Mouse (Mus musculus): ENCODE data around the gene Syngr3.
A peak's percentile ranks its signal among the peaks of the same experiment; 100 is the strongest.
"Not testable (repeated sequence)": the region's sequence is repeated elsewhere in the genome, so short reads cannot be mapped to it uniquely, and the experiment has no call there.

Syngr3 gene

DNA sequence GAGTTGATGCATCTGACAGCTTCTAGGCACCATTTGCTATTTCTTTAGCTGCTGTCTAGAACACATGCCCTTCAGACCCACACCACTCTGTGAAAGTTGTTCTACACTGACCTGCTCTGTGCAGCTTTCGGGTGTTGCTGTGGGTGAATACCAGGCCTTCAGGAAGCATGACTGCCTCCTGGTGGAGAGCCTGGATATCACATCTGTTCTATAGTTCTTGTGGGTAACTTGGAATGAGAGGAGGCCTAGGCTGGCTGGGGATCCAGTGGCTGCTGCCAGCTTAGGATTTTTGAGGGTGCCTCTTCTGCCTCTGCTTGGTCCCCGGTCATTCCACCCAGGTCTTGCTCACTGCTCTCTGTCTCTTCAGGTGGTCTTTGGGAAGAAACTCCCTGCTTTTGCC lies 13.6 kb downstream of the Syngr3 start:
- DNase-seq (ENCODE audit: low spot score) = no peak

DNA sequence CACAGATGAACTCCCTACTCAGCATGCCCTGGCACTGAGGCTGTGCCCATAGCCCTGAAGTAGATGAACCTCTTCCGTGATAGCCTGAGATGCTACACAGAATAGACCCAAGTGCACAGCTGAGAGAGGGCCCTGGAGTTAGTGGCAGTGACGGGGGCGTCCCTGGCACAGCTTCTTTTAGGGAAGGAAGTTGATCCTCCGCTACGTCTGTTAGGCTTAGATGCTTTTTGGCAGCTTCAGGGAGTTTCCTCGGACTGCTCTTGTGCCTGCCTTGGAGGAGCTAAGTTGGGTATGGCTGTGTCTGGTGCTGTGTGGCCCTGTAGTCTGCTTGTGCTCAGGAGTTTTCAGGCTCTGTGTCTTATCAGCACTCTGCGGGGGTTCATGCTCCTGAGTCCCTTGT lies 15.5 kb downstream of the Syngr3 start:
- DNase-seq (ENCODE audit: low spot score) = no peak

DNA sequence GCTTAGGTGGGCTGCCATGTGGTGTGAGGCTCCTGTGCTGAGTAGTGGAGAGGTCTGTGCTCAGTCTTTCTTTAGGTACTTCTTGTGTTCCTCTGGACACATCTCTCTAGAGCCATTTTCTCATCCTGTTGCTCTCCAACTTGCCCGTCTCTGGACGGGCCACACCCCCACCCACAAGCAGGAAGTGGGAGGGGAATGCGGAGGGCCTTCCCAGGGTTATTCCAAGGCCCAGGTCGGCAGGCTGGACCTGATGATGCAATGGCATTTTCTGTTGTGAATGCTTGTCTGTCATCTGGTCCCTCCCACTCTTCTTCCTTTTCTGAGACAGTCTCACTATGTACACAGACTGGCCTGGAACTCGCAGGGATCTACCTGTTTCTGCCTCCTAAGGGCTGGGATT lies 17.6 kb downstream of the Syngr3 start:
- no peak for DNase-seq (ENCODE audit: low spot score)

DNA sequence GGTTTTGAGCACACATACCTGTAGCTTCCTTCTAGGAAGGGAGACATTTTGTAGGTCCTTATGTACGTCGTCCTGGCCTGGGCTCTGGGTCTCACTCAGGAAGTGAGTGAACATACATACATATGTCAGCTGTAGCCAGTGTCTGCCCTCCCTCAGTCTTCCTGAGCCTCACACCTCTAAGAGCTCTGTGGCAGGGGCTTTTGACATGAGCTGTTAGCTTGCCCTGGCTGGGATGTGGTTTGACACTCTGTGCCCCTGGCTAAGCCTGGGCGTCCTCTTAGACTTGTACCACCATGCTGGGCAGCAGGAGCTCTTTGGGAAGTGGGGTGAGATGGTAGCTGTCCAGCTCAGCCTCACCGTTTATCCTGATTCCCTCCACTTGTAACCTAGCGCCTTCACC lies 18.4 kb downstream of the Syngr3 start:
- no peak for DNase-seq (ENCODE audit: low spot score)

DNA sequence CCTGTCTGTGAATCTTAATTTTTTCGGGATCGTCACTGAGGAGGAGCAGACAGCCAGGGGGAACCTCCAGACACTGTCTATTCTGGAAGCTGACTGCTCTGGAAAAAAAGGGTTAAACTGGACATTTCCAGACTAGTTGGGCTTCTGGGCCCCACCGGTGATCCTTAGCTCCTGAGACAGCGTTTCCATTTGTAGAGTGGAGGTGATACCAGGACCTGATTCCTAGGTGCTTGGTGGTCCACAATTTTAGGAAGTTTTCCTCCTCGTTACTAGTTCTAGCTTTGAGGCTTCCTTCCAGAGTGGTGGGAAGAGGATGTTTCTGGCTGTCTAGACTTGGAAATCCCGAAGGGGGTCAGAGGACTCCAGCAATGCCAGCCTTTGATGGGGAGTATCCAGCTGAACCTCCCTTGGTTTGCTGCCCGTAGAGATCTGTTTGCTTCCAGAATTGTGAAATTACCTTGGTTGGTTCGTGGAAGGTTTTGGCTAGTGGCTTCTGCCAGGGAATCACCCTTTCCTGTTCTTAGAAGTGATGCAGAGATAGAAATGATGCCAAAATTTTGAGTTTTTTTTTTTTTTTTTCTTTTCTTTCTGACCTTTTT lies 19.4 kb downstream of the Syngr3 start:
- no peak for DNase-seq (ENCODE audit: low spot score)

DNA sequence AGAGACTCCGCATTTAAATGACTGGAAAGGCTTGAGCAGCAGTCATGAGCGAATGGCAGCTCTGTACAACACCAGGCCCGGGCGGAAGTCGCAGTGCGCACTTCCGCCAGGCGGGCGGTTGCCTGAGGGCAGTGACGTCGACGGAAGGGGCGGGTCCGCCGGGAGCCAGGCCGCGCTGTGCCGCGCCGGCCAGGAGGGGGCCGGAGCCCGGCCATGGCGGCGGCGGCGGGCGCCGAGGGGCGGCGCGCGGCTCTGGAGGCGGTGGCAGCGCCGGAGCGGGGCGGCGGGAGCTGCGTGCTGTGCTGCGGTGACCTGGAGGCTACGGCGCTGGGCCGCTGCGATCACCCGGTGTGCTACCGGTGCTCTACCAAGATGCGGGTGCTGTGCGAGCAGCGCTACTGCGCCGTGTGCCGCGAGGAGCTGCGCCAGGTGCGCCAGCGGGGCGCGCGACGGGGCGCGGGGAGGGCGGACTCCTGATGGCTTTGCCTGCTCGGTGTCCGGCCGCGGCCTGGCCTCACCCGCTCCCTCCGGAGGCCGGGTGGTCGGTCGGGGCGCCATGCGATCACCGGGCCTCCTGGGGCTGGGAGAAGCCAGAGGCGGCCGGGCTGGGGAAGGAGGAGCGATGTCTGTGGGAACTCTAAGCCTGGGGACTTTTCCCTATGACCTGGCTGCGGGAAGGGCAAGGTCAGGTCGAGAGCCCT lies 20.1 kb downstream of the Syngr3 start, which contains the start of gene Zfp598:
TSS of gene Zfp598 (plus strand) at position 143 of the 701 bp plus-strand sequence.
- peak; percentile 87 for DNase-seq (ENCODE audit: low spot score)

DNA sequence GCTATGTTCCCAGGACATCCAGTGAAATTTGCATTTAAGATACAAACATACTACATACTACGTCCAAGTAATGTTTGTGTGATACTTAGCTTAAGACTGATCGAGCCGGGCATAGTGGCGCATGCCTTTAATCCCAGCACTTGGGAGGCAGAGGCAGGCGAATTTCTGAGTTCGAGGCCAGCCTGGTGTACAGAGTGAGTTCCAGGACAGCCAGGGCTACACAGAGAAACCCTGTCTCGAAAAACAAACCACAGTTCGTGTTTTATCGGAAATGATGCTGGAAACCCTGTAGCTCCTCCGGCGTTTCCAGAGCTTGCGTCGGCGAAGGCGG lies 20.6 kb downstream of the Syngr3 start:
- DNase-seq (ENCODE audit: low spot score) = not testable (repeated sequence)

DNA sequence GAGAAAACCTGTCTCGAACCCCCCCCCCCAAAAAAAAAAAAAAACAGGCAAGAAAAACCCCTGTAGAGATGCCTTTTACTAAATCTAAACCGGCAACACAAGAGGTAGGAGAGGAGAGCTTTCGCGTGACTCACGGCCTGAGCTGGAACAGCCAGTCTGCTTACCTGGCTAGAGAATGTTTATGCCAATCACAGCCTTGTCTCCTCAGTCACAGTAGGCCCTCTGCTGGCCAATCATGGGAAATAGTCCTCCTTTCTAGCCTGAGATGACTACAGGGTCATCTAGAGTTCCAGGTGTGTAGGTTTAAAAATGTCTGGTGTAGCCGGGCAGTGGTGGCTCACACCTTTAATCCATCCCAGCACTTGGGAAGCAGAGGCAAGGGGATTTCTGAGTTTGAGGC lies 22.3 kb downstream of the Syngr3 start:
- no peak for DNase-seq (ENCODE audit: low spot score)

DNA sequence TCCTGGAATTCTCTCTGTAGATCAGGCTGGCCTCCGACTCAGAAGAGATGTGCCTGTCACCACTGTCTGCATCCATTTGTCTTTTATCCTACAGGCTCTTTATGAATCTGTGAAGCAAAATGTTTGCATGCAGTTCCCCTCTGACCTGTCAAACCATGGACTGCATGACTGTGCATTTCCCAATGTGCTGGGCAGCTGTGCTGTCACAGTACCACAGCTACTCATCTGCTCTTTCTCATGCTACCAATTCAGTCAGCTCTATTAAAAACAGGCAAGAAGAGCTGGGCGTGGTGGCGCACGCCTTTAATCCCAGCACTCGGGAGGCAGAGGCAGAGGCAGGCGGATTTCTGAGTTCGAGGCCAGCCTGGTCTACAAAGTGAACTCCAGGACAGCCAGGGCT lies 22.7 kb downstream of the Syngr3 start:
- not testable (repeated sequence) for DNase-seq (ENCODE audit: low spot score)

DNA sequence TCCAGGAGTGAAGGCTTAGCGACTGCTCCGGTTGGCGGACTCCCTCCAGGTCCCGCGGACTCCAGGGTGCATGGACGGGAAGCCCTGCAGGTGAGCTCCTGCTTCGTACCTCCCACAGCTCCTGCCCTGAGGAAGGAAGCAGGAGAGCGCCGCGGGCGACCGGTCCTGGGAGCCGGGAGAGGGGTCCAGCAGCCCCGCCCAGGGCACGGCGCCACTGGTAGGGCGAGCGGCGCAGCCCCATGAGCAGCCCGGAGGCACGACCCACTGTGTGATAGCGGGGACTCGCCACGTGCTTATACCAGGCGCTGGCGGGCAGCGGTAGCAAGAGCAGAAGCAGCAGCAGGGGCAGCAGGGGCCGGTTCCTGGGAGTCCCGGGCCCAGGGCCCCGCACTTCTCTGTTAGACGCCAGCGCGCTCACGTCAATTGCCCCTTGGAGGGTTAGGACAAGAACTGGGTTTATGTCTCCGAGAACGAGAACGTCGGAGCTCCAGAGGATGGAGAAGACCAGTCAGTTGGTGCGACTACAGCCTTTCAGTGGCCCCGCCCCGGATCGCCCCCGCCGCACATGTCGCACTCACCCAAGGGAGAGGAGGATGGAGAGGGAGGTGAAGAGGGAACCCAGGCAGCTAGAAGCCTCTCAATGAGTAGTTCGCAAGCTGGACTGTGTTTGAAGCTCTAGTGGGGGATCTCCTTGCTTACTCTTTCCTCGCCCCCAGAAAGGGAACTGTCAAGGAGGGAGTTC lies 31.6 kb downstream of the Syngr3 start, which contains the start of gene Npw:
TSS of gene Npw (minus strand) at position 441 of the 742 bp plus-strand sequence.
- no peak for DNase-seq (ENCODE audit: low spot score)

DNA sequence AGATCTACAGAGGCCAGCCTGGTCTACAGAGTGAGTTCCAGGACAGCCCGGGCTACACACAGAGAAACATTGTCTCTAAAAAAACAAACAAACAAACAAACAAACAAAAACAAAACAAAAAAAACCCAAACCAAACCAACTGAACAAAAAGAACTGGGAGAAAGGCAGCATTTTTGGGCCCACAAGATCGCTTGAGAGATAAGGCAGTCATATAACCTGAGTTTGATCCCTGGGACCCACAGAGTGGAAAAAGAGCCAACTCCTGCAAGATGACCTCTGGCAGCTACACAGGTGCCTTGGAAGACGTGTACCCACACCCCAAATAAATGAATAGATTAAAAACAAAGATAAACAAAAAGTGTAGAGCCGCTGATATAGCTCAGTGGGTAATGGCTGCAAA lies 34.8 kb downstream of the Syngr3 start:
- DNase-seq (ENCODE audit: low spot score) = no peak

DNA sequence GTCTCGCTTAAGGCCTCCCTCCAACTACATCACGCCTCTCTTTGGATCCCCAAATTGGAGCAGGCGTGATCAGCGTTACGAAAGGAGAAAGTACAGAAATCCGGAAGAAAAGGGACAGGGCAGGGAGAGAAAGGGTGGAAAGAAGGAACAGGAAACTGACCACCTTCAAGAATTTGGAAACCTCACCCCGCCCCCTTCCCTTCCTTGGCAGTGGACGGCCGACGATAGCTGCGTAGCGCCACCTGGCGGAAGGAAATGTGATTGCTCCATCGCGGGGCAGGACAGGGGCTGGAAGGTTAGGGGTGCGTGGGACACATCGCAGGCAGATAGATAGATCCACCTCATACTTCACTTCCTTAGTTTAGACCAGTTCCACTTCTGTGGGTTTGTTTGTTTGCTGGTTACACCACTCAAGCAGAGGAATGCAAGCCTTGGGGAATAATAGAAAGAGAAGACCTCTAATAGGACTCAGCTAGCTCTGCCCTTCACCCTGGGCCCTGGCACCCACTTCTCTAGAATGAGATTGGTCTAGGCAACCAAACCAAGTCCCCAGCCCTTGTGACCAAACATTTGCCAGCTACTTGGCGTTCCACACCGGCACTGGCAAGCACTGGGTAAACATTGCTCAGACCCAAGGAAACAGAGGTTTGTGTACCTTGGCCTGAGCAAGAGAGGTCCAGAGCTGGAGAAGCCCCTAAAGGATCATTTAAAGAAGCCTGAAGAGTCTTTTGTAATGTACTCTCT lies 35.6 kb downstream of the Syngr3 start:
- DNase-seq (ENCODE audit: low spot score) = no peak

DNA sequence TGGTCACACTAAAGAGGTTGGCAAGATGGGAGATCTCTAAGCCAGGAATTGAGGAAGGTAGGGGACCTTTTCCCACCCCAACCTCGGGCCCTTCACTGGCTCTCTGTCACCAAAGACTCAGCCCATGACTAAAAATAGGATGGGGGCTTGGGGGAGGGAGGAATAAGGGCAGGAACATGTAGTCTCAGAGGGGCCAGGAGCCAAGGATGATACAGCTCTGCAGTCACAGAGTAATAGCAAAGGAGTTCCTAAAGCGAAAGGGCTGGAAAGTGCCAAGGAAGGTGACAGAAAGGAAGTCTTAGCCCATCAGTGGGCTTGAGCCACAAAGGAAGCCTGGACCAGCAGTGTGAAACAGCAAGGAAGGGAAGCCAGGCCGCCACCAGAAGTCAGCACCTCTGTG lies 37.9 kb downstream of the Syngr3 start:
- no peak for DNase-seq (ENCODE audit: low spot score)

DNA sequence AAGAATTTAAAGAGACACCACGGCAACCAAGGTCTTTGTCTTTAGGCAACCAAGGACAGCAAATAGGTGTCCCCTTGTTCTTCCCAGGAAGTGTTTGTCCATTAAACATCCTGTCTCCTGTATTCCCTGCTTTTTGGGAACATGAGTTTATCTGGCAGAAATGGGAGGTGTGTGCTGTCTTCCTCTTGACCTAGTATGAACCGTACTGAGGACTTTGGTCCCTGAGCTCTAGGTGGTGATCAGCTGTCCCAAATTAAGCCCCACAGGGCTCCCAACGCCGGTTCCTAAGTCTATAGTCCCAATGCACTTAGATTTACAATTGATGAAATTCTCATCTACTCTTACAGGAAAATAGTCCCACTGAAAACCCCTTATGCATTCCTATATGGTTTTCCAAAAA lies 39.0 kb downstream of the Syngr3 start:
- DNase-seq (ENCODE audit: low spot score) = no peak

DNA sequence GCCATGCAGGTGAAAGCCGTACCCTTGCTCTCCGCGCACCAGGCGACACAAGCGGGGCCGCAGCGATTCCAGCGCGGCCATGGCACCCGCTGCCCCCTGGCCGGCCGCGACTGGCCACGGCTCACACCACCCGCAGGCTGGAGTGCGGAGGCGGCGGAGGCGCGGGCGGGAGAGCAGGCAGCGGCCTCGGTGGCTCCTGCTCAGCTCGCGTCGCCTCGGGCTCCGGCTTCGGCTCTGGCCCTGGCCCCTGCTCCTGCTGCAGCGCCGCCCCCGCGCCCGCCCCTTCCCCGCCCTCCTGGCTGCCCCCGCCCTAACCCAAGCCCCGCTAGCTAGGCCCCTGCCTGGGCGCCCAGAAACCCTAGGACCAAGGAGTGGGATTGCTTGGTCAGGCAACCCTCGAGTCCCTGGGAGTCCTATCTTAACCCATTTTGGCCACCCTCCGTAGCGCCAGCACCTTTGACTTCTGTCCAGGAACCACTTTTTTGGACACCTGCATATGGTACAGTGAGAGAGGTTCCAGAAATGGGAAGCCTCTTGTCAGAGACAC lies 39.6 kb downstream of the Syngr3 start, which contains the start of gene Slc9a3r2:
TSS of gene Slc9a3r2 (minus strand) at position 258 of the 547 bp plus-strand sequence.
- DNase-seq (ENCODE audit: low spot score) = no peak

DNA sequence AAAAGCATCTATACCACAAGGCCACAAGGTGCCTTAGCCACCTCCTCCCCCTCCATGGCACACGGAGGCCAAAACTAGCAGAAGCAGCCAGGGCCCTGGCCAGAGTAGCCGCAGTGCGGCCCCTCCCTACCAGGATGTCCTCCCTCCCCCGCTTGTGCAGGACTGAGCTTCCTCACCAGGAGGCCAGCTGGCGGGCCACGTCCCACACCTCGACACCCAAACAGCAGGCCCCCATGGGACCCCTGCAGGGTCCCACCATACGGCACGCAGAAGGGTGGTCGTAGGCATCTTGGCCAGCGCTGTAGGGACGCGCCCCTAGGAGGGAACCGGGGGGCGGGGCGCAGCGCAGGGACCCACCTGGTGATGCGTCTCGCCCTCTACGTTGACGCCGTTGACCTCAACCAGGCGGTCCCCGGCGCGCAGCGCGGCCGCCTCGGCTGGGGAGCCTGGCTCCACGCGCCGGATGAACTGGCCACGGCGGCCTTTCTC lies 40.1 kb downstream of the Syngr3 start:
- no peak for DNase-seq (ENCODE audit: low spot score)

DNA sequence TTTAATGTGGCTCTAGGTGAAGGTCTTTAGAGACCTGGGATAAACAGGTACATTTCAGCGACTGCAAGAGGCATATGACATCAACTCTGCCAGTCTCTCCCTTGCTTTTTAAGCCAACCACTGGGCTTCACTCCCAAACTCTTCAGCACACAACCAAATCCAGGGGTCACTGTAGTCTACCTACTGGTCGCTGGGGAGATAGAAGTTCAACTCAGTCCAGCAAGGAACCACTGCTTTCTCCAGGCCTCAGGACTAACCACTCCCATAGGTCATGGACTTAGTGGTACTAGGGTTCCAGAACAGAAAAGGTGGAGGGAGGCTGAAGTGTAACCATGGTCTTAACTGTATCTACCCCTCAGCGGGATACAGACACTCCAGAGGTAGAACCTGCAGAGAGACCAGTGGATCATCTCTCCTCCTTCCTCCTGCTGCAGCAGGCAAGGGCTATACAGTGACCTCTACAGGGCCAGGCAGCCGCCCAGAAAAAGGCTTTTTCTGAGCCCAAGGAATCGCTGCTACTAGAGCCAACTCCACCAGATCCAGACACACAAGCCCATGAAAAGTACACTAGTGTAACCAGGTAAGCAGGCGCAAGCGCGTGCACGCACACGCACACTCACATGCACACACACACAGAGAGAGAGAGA lies 40.9 kb downstream of the Syngr3 start:
- no peak for DNase-seq (ENCODE audit: low spot score)

DNA sequence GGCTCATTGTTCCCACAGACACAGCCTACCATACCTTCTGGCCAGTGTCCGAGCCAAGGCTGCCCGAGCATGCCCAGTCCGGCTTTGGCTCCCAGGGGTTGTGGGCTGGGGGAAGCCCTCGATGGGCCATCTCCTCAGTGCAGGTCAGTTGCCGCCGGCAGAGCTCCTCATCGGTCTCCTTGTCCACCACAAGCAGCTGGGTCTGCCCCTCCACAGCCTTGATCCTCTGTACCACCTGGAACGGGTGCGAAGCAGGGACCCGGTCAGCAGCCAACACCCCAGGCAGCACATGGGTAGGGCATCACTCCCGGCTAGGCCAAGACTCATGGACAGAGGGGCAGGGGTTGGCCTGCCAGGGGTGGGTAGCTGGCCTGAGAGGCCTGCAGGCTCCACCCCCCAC lies 42.3 kb downstream of the Syngr3 start:
- no peak for DNase-seq (ENCODE audit: low spot score)

DNA sequence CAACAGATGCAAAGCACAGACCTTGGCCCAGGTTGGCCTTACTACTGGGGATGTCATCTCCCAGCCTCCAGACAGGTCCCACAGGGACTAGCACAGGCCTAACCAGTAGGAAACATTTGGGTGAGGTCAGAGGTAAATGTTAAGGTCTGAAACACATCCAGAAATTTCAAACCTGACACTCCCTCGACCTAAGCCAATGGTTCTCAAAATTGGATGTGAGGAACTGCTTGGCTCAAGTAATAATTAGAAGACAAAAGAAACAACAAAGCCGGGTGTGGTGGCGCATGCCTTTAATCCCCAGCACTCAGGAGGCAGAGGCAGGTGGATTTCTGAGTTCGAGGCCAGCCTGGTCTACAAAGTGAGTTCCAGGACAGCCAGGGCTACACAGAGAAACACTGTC lies 43.4 kb downstream of the Syngr3 start:
- no peak for DNase-seq (ENCODE audit: low spot score)

DNA sequence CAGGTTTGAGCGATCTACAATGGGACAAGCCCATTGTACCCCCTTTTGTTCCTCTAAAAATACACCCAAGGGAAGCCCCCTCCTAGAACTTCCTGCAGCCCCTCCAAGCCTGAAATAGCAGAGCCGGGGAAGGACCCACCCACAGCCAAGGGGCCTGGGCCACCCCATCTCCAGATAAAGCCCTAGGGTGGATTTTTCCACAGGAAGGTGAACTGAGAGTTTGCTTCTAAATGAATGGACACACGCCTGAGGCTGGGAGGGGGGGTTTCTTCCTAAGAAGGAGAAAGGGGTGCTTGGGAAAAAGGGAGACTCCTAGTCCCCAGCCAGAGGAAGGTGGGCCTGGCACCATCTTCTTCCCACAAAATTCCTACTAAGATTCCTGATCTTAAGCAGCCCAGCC lies 43.8 kb downstream of the Syngr3 start:
- no peak for DNase-seq (ENCODE audit: low spot score)

DNA sequence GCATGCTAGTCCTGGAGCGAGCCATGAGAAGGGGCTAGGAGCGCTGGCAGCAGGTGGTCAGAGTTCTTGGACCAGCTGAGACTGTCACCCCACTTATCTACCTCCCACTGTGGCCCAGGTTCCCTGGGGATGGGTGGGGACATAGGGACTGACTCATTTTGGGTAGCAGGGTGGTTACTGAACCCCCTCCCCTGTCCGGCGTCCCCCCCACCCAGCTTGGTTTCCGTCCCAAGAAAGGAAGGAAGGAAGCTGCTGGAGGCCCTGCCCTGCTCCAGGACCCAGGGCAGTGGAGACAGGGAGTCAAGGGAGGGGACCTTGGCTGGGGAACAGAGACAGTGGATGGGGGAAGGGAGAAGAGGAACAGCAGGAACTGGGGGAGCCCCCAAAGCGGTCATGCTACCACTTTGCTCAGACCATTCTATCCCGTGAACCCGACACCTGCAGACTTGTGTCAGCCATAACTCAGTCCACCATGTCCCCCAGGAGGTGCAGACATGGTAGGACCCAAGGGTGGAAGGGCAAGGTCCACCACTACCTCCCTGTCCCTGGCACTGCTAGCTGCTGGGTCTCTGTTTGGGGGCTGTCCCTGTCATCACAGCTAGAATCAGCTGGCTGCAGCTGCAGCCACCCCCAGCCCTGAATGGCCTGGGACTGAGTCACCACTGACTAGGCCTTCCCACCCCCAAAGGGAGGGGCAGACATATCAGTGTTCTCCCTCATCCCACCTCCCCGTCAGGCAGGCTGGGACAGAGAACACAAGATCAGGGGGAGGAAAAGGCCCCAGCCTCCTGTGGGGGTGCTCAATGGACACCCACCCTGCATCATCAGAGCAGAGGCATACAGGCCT lies 44.7 kb downstream of the Syngr3 start:
- DNase-seq (ENCODE audit: low spot score) = no peak
